Mouse (Mus musculus) urinary bladder, adult 2 months (tissue): ENCODE results near the gene Otulinl. TPM values are rescaled to one million over a fixed set of nuclear protein-coding genes. Genes with fewer than 3 reads are reported as not detected.

Experiments
- DNase-seq: peaks from one replicate; pipeline ENCODE4 v3.0.0; 2022; ENCODE audit warnings: low spot score
- polyA plus RNA-seq: library from polyadenylated mRNA; depleted of rRNA; stranded (reverse); fragments of >200 nt; gene quantifications from 2 replicates; pipeline ENCODE4 v1.2.3, GENCODE M21; 2012

The Otulinl gene
- polyA plus RNA-seq, 1 experiment, result 14.9 TPM

GRCm38 (mm10) chr15:27680997-27681396 lies 382 bp downstream of the Otulinl start:
- DNase-seq, result no peak

GRCm38 (mm10) chr15:27678511-27678910 lies 2.9 kb downstream of the Otulinl start:
- DNase-seq, result no peak

DNA sequence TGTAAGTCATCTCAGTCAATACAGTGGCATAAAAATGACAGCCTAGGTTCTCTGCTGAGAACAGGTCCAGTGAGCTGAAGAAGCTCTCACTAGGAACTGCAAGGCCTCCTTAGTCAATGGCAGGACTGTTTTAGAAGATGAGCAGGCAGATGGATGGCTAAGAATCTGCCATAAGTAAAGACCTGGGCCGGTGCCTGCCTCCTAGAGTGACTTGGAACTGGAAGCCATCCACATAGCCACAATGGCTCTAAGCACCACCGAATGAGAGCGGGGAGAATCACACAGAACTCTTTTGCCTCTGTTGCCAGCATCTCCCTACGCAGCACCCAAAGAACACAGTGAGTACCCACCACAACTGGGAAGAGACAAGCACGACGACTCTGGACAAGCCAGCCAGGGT lies 3.6 kb downstream of the Otulinl start:
- no peak for DNase-seq

- no peak for DNase-seq
Measured at GRCm38 (mm10) chr15:27676211-27676610, 5.2 kb downstream of the Otulinl start.

DNA sequence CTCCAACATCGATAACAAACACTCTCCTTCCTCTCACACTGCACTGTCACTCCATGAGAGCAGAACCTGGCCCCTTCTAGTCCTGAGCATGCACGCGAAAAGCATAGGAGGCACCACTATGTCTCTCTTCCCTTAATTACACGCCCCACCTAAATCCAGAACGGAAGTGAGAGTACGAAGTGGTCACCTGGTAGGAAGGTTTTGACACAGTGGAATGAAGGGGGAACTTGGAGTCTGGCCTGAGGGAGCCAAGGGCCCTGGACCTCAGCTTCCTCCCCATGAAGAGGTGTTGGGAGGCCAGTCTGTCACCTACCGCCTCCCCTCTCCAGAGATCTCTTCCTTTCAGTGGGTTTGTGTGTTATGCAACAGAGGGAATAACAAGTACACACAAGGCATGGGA lies 6.3 kb downstream of the Otulinl start:
- no peak for DNase-seq

GRCm38 (mm10) chr15:27674041-27674440 lies 7.3 kb downstream of the Otulinl start:
- no peak for DNase-seq

- DNase-seq, result no peak
Measured at GRCm38 (mm10) chr15:27673151-27673550, 8.2 kb downstream of the Otulinl start.

GRCm38 (mm10) chr15:27672259-27672658 lies 9.1 kb downstream of the Otulinl start:
- no peak for DNase-seq

DNA sequence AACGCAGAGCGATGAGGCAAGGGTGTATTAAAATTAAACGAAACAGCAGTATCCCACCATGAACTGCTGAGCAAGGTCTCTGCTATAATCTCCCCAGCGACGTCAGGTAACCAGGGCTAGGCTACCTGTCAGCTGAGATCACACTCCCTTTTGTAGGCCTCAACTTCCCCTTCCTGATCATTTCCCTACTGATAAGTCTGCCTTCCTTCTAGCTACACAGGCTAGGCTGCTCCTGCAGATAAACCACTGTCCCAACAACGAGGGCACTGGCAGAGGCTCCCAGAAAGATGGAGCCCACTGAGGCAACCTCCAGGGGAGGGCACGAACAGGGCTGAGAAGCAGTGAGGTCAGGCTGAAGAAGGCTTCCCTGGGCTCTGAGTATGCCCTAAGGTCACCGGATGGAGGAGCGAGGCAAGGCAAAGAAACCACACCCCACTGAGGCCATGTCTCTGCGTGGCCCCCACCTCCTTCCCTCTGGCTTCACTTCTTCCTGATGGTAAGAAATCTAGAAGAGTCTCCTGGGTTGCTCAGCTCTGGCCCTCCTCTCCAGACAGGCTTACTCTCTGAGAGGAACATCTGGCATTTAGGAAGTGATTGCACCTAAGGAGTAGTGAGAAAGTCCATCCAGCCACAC lies 9.7 kb downstream of the Otulinl start:
- no peak for DNase-seq

GRCm38 (mm10) chr15:27670708-27671107 lies 10.7 kb downstream of the Otulinl start:
- DNase-seq, result no peak

- DNase-seq, result no peak
Measured at GRCm38 (mm10) chr15:27669931-27670411, 11.4 kb downstream of the Otulinl start.

DNA sequence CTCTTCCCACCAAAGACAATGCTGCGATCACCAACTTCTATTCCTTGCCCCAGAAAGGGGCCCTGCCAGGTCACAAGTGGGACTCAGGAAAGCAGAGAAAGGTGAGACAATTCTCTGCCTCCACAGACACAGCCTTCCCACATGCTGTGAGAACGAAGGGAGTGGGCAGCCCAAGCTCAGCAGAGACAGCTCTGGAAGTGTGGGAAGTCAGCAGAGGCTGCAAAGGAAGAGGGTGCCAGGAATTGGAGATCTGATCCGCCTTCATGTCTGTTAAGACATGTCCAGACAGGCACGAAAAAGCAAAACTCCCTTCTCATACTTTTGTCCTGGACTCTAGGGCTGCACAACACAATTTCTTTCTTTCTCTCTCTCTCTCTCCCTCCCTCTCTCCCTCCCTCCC lies 12.1 kb downstream of the Otulinl start:
- DNase-seq, result no peak

- DNase-seq, result no peak
Measured at GRCm38 (mm10) chr15:27668557-27668956, 12.8 kb downstream of the Otulinl start.

DNA sequence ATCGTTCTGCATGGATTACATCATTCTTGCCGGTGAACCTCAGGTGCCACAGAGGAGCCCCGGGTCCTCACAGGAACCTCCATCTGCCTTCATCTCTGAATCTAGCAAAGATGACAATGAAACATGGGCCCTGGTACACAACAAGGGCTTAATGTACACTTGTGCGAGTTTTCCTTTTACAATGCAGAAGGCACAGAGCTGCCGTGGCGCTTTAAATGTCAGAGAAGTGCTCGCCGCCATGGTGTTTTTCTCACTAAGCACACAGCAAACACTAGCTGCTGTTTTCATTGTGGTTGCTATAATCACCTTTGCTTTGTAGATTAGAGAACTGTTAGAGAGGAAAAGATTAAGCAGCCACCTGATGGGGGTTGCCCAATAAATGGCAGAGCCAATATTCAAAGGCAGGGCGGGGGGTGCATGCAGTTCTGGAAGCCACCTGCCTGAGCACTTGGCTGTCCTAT lies 13.3 kb downstream of the Otulinl start:
- DNase-seq, result no peak

DNA sequence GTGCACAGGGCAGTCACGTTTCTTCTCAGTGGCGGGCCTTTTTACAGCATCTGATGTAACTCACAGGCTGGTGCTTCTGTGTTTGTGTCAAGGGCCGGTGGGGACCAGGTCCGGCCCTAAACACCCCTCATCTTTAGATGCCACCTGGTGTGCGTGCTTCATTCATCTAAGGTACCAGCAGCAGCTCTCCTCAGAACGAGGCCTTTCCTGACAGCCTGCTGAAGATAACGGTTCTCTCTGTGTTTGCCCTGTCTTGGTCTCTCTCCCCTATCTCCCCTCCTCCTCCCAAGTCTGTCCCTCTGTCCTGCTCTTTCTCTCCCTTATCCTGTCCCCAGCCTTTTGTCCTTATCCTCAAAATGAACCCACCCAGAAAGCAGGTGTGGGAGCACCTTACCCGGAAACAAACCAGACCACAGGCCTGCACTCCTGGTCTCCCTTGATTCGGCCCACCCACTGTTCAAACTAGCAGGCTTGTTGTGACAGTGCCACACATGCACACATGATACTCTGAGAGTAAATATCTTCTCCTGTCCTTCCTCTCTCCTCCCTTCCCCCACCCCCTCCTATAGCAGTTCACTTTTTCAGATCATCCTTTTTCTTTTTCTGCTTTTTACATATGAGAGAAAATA lies 14.4 kb downstream of the Otulinl start:
- DNase-seq, result no peak

DNA sequence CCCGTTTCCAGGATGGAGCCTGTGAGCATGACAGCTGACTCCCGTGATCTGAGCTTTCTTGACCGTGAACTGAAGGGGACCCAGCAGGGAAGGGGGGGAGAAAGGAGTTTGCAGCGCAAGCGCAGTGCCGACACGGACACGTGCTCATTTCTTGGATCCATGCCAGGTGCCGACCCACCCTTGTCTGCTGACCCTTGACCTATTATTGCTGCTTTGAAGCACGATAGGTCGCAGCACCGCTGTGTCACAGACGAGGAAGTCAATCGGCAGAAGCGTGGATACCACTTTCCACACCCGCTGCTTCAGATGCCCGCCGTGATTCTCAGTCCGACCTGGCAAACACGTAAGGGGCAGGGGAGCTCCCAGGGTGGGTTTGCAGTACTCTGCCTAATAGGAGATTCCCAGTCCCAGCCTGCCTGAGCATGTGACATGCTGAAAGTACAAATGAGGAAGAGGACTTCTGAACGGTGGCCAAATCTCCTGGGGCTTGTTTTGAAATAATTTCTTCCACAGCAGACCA lies 15.9 kb downstream of the Otulinl start:
- DNase-seq, result no peak

DNA sequence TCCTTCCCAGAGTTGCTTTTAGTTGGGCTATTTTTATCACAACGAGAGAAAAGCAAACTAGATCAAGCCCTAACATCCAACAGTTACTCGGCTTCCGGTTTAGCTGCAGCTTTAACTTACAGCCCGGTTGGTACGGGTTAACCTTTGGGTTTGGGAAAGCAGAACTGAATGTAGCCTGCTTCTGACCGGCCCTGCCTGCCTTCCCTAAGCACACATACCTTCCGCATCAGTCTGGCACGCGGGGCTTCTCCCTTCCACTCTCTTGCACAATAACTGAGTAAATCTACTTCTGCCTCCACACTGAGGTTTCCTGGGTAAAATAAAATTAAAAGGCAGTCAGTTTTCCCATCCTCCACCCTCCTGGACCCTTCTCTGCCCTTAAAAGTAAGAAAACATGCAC lies 17.3 kb downstream of the Otulinl start:
- no peak for DNase-seq

GRCm38 (mm10) chr15:27662699-27663098 lies 18.7 kb downstream of the Otulinl start:
- DNase-seq, result no peak

- DNase-seq, result no peak
Measured at GRCm38 (mm10) chr15:27661696-27662095, 19.7 kb downstream of the Otulinl start.

DNA sequence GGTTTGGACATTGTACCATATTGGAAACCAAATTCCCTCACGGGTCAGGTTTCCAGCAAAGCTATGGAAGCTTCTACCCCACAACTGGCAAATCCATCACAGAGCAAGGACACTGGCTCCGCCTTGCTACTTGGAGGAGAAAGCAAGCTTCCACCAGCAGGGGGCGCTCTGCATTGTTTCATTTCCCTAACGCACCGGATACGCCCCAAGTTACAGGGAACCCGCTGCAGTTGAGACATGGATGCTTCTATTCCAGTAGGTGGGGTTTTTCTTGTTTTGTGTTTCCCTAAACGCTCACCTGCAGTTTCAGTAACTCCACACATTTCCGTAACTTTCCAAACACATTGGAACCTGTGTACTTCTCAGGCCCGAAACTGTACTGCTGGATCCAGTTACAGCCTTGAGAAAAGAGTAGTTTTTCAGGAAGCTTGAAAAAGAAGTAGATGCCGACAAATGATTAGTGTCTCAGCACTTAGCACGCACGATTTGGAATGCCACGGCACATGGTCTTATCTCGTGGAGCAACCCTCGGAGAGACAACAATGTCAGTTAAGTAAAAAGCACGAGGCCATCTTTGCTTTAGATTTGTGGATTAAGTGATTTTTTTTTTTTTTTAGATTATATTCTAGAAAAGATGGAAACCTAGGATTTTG lies 21.7 kb downstream of the Otulinl start:
- peak; percentile 73 for DNase-seq

- no peak for DNase-seq
Measured at GRCm38 (mm10) chr15:27659143-27659542, 22.2 kb downstream of the Otulinl start.

- no peak for DNase-seq
Measured at GRCm38 (mm10) chr15:27658356-27658755, 23.0 kb downstream of the Otulinl start.

DNA sequence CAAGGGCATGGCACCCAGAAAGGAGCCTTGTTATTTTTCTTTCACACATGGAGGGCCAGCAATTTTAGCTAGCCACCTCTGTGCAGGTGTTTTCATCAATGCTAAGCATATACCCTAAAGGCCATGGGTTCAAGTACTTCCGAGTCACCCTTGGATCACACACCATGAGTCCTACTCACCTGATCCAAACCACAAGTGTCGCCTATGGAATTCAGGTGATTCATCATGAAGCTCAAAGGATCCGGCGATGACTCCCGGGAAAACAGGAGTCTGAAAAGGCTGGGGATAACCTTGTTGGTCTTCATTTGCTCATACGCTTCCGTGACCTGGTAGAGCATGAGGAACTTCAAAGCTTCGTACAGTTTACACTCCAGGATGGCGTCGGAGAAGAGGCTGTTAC lies 23.5 kb downstream of the Otulinl start:
- no peak for DNase-seq
